Comparison of ENCODE assay signal across 12 mouse cellular contexts in genomic region chr4:70105776-70106175, GRCm38 (mm10).
A peak's percentile ranks its signal among the peaks of the same experiment; 100 is the strongest.
DNase-seq lines count a peak whose midpoint lies in the region.
"Had no signal": no experiment of that assay in that cellular context is flagged by ENCODE, and none has a peak within 500 bp of the region (broad histone marks: within the 10 kb centered on the region; RNA-seq: fewer than 3 reads in every experiment).

No protein-coding gene starts in this region.

- peak; percentile 35 to 42 for DNase-seq in cerebellum, postnatal 14 days
- no peak for DNase-seq in cerebellum, postnatal 36 days
- peak; percentile 17 to 22 for DNase-seq in layer of hippocampus, postnatal 10 days (ENCODE audit: low spot score in 2 of 2)
- no peak for DNase-seq in layer of hippocampus, adult 9-10 months (ENCODE audit: low spot score)
- DNase-seq: adrenal gland, adult 2 months; adrenal gland, postnatal 10 days; adrenal gland, postnatal 25 days; cerebellum, adult 11 months; cerebellum, adult 18-20 months; cerebellum, adult 8-10 months; cerebellum, postnatal 25 days; embryo, embryonic 11 days had no signal

Comparison
In these comparisons a context has a peak if more than half of its experiments do, and no peak if none do; other contexts are left out.
1. DNase-seq: peak in cerebellum, postnatal 14 days (2 of 2) and layer of hippocampus, postnatal 10 days (2 of 2); none in cerebellum, postnatal 36 days (0 of 2) and layer of hippocampus, adult 9-10 months (single experiment).